In genomic region chr10:95557337-95557828, GRCm38 (mm10) we compare ENCODE assay signal across 9 mouse cellular contexts. TPM values are rescaled to one million over a fixed set of nuclear protein-coding genes. Genes with fewer than 3 reads are reported as not detected.
DNase-seq lines count a peak whose midpoint lies in the region; ATAC-seq and TF ChIP-seq lines count a peak whose summit lies in the region.
"Had no signal": no experiment of that assay in that cellular context is flagged by ENCODE, and none has a peak within 500 bp of the region (broad histone marks: within the 10 kb centered on the region; RNA-seq: fewer than 3 reads in every experiment).

No protein-coding gene starts in this region.

- TF ChIP-seq EP300 in liver, postnatal 0 days (IDR thresholded peaks at IDR 0.05; ENCODE audit: low read depth), result no peak

- no peak for ATAC-seq in heart, embryonic 13.5 days (ENCODE audit: extremely low read depth, insufficient number of reproducible peaks, low FRiP score, low TSS enrichment)
- peak; percentile 30; the same call in 1 of the 2 replicates for ATAC-seq in liver, postnatal 0 days
- ATAC-seq in megakaryocyte-erythroid progenitor cell, adult 5-6 weeks (replicated peaks; ENCODE audit: low FRiP score, low TSS enrichment, poor library complexity, severe bottlenecking), result no peak

- H3K27me3 ChIP-seq in heart, embryonic 13.5 days (replicated peaks), result no peaks in the 10 kb centered on the region
- H3K27me3 ChIP-seq in liver, postnatal 0 days (ENCODE audit: insufficient read depth, low read length), result no peaks in the 10 kb centered on the region

- H3K4me1 ChIP-seq in heart, embryonic 13.5 days, result peaks cover 73% of the 10 kb centered on the region
- peaks cover 28% of the 10 kb centered on the region for H3K4me1 ChIP-seq in liver, postnatal 0 days (ENCODE audit: insufficient read depth)

- no peak for DNase-seq in heart, adult 8-10 months (ENCODE audit: low spot score)
- DNase-seq in CD4-positive helper T cell, adult 2 months (ENCODE audit: low read depth, low spot score), result peak; percentile 74
- DNase-seq in ZHBTc4 (ENCODE audit: low read depth, low spot score), result peak; percentile 79
- DNase-seq in liver, postnatal 0 days, result no peak
- DNase-seq in adrenal gland, postnatal 4 days (ENCODE audit: low spot score in 2 of 2), result no peak
- no peak for DNase-seq in adipocyte (ENCODE audit: low spot score)
- DNase-seq: cerebellum, adult 18-20 months had no signal

- H3K9ac ChIP-seq in heart, embryonic 13.5 days, result no peak overlapping the region
- H3K9ac ChIP-seq in liver, postnatal 0 days (replicated peaks), result no peak overlapping the region; the same call in 1 of the 2 replicates

- H3K4me3 ChIP-seq in heart, embryonic 13.5 days, result peak overlapping the region; percentile 87
- H3K4me3 ChIP-seq in liver, postnatal 0 days (ENCODE audit: low read depth, low read length), result no peak overlapping the region

- 81% methylated on average over 5 of the region's 5 CpGs for WGBS in heart, embryonic 13.5 days
- WGBS in liver, postnatal 0 days (ENCODE audit: insufficient replicate concordance), result 90% methylated on average over 5 of the region's 5 CpGs

- no peaks in the 10 kb centered on the region for H3K9me3 ChIP-seq in heart, embryonic 13.5 days
- no peaks in the 10 kb centered on the region for H3K9me3 ChIP-seq in liver, postnatal 0 days (ENCODE audit: low read length)

- no peak overlapping the region; the same call in 1 of the 2 replicates for H3K27ac ChIP-seq in heart, embryonic 13.5 days (replicated peaks)
- H3K27ac ChIP-seq in liver, postnatal 0 days (ENCODE audit: low read depth), result 0 out of 2 replicates have a peak overlapping the region, but pooled peaks have one; percentile 6

- TF ChIP-seq CTCF in liver, postnatal 0 days (IDR thresholded peaks at IDR 0.05; ENCODE audit: low read depth), result peak; percentile 84

- H3K4me2 ChIP-seq in heart, embryonic 13.5 days, result peak overlapping the region; percentile 55
- no peak overlapping the region for H3K4me2 ChIP-seq in liver, postnatal 0 days (ENCODE audit: low read depth, low read length)

- H3K36me3 ChIP-seq in heart, embryonic 13.5 days, result peaks cover 34% of the 10 kb centered on the region
- peaks cover 52% of the 10 kb centered on the region for H3K36me3 ChIP-seq in liver, postnatal 0 days (replicated peaks; ENCODE audit: insufficient read depth, low read length)

RNA-seq across cellular contexts. Expression of gene Nudt4, which starts 6.6 kb away (rescaled TPM):
- polyA plus RNA-seq in heart, embryonic 13.5 days (2015; fragmentation: Nextera tagmentation; extraction: Ambion mirVana), result 85.2 and 107 TPM in 2 replicates
- 100 to 1,000 TPM; 276 to 382 (median 344) TPM for total RNA-seq in heart, adult 8-10 months (2022)
- polyA plus RNA-seq in liver, postnatal 0 days (2015; fragmentation: Nextera tagmentation; extraction: Ambion mirVana), result 52.9 and 56.7 TPM in 2 replicates
- total RNA-seq in megakaryocyte-erythroid progenitor cell, adult 5-6 weeks (2014; fragmentation: Nextera tagmentation), result 39.8 and 49.8 TPM in 2 replicates
- 49.0 and 77.4 TPM in 2 replicates for total RNA-seq in megakaryocyte-erythroid progenitor cell, adult 5-6 weeks (2017)
- 100 to 1,000 TPM; 126 to 147 TPM for total RNA-seq in adrenal gland, postnatal 4 days (2021)

RNA-seq across cellular contexts. Expression of gene Ube2n, which starts 42.4 kb away (rescaled TPM):
- polyA plus RNA-seq in heart, embryonic 13.5 days (2015; fragmentation: Nextera tagmentation; extraction: Ambion mirVana), result 248 and 271 TPM in 2 replicates
- 100 to 1,000 TPM in 1 of 4 experiments, 10 to 100 TPM in 3; 85.8 to 102 (median 94.5) TPM for total RNA-seq in heart, adult 8-10 months (2022)
- polyA plus RNA-seq in liver, postnatal 0 days (2015; fragmentation: Nextera tagmentation; extraction: Ambion mirVana), result 92.7 and 94.2 TPM in 2 replicates
- 238 and 277 TPM in 2 replicates for total RNA-seq in megakaryocyte-erythroid progenitor cell, adult 5-6 weeks (2014; fragmentation: Nextera tagmentation)
- 172 and 198 TPM in 2 replicates for total RNA-seq in megakaryocyte-erythroid progenitor cell, adult 5-6 weeks (2017)
- total RNA-seq in adrenal gland, postnatal 4 days (2021), result 100 to 1,000 TPM; 135 to 136 TPM

RNA-seq across cellular contexts. Expression of gene Mrpl42, which starts 55.6 kb away (rescaled TPM):
- polyA plus RNA-seq in heart, embryonic 13.5 days (2015; fragmentation: Nextera tagmentation; extraction: Ambion mirVana), result 542 and 584 TPM in 2 replicates
- 100 to 1,000 TPM; 415 to 495 (median 478) TPM for total RNA-seq in heart, adult 8-10 months (2022)
- 163 and 168 TPM in 2 replicates for polyA plus RNA-seq in liver, postnatal 0 days (2015; fragmentation: Nextera tagmentation; extraction: Ambion mirVana)
- 244 and 249 TPM in 2 replicates for total RNA-seq in megakaryocyte-erythroid progenitor cell, adult 5-6 weeks (2014; fragmentation: Nextera tagmentation)
- total RNA-seq in megakaryocyte-erythroid progenitor cell, adult 5-6 weeks (2017), result 235 and 255 TPM in 2 replicates
- 100 to 1,000 TPM in 1 of 2 experiments, 10 to 100 TPM in 1; 99.7 to 102 TPM for total RNA-seq in adrenal gland, postnatal 4 days (2021)

Comparison
In these comparisons a context has a peak if more than half of its experiments do, and no peak if none do; other contexts are left out.
1. DNase-seq: peak in CD4-positive helper T cell, adult 2 months (single experiment) and ZHBTc4 (single experiment); none in heart, adult 8-10 months (single experiment), liver, postnatal 0 days (single experiment), adrenal gland, postnatal 4 days (0 of 2) and adipocyte (single experiment).